Mouse (Mus musculus): ENCODE measurements around the gene Tsen2. TPM values are rescaled to one million over a fixed set of nuclear protein-coding genes. Genes with fewer than 3 reads are reported as not detected.

Gene Tsen2
- total and polyA plus RNA-seq, 3 experiments = 8.9 to 14.6 (median 11.5) TPM

- TF ChIP-seq GATA1 (IDR thresholded peaks at IDR 0.05; ENCODE audit: borderline replicate concordance, low read length) = no peak
- TF ChIP-seq GATA2 (IDR thresholded peaks at IDR 0.05; ENCODE audit: borderline replicate concordance, low read depth, low read length) = no peak
- TF ChIP-seq TAL1 (conservative IDR thresholded peaks at IDR 0.05; ENCODE audit: low read depth, low read length) = no peak
- no peak for TF ChIP-seq POLR2AphosphoS5 (IDR thresholded peaks at IDR 0.05; ENCODE audit: insufficient replicate concordance, low read depth, low read length)
- no peak for TF ChIP-seq CTCF (IDR thresholded peaks at IDR 0.05; ENCODE audit: low read depth, low read length)
- no peak overlapping the region for H3K4me3 ChIP-seq (ENCODE audit: low read depth, low read length)
- H3K27me3 ChIP-seq (ENCODE audit: insufficient read depth, low read length) = no peaks in the 10 kb centered on the region
- peaks cover 2% of the 10 kb centered on the region for H3K9me3 ChIP-seq (replicated peaks)
- ATAC-seq (ENCODE audit: extremely low read depth, insufficient number of reproducible peaks, low FRiP score, poor library complexity, severe bottlenecking) (no peak), DNase-seq (ENCODE audit: low spot score) (no peak)
- no peaks in the 10 kb centered on the region for H3K4me1 ChIP-seq (ENCODE audit: insufficient read depth, low read depth, low read length)
- H3K36me3 ChIP-seq (replicated peaks) = peaks cover 98% of the 10 kb centered on the region
These were observed 29.7 kb downstream of the Tsen2 start for GRCm38 (mm10) chr6:115574171-115574570.

- no peaks in the 10 kb centered on the region for H3K9me3 ChIP-seq (replicated peaks)
- H3K4me3 ChIP-seq (ENCODE audit: low read depth, low read length) = no peak overlapping the region
- H3K4me1 ChIP-seq (ENCODE audit: insufficient read depth, low read depth, low read length) = no peaks in the 10 kb centered on the region
- peaks cover 84% of the 10 kb centered on the region for H3K36me3 ChIP-seq (replicated peaks)
- TF ChIP-seq POLR2AphosphoS5 (IDR thresholded peaks at IDR 0.05; ENCODE audit: insufficient replicate concordance, low read depth, low read length) (no peak), TAL1 (conservative IDR thresholded peaks at IDR 0.05; ENCODE audit: low read depth, low read length) (no peak), CTCF (IDR thresholded peaks at IDR 0.05; ENCODE audit: low read depth, low read length) (no peak), GATA1 (IDR thresholded peaks at IDR 0.05; ENCODE audit: borderline replicate concordance, low read length) (no peak), GATA2 (IDR thresholded peaks at IDR 0.05; ENCODE audit: borderline replicate concordance, low read depth, low read length) (no peak)
- DNase-seq (ENCODE audit: low spot score) (no peak), ATAC-seq (ENCODE audit: extremely low read depth, insufficient number of reproducible peaks, low FRiP score, poor library complexity, severe bottlenecking) (no peak)
- no peaks in the 10 kb centered on the region for H3K27me3 ChIP-seq (ENCODE audit: insufficient read depth, low read length)
These were observed 32.9 kb downstream of the Tsen2 start for GRCm38 (mm10) chr6:115577407-115577806.

DNA sequence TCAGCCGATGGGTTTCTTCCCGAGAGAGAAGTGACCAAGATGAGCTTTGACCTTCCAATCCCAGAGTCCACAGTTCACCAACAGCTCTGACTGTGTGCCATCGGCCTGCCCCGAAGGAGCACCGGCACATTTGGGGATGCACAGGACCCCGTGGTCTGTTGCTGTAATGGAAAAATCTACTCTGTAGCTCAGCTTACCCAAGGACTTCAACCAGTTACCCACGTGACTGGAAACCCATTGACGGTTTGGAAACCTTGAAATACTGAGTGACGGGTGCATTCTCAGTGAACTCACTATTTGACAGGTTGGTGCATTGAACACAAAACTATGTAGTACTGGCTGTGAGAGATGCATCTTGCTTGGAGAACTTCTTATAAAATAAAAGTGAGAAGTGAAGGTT lies 33.5 kb downstream of the Tsen2 start:
- Histone ChIP-seq H3K9me3 (replicated peaks) (no peaks in the 10 kb centered on the region), H3K4me1 (ENCODE audit: insufficient read depth, low read depth, low read length) (no peaks in the 10 kb centered on the region), H3K36me3 (replicated peaks) (peaks cover 80% of the 10 kb centered on the region), H3K27me3 (ENCODE audit: insufficient read depth, low read length) (no peaks in the 10 kb centered on the region), H3K4me3 (ENCODE audit: low read depth, low read length) (no peak overlapping the region)
- ATAC-seq (ENCODE audit: extremely low read depth, insufficient number of reproducible peaks, low FRiP score, poor library complexity, severe bottlenecking) = no peak
- no peak for DNase-seq (ENCODE audit: low spot score)
- TF ChIP-seq POLR2AphosphoS5 (IDR thresholded peaks at IDR 0.05; ENCODE audit: insufficient replicate concordance, low read depth, low read length) = no peak
- TF ChIP-seq TAL1 (conservative IDR thresholded peaks at IDR 0.05; ENCODE audit: low read depth, low read length) = no peak
- no peak for TF ChIP-seq CTCF (IDR thresholded peaks at IDR 0.05; ENCODE audit: low read depth, low read length)
- TF ChIP-seq GATA1 (IDR thresholded peaks at IDR 0.05; ENCODE audit: borderline replicate concordance, low read length) = no peak
- no peak for TF ChIP-seq GATA2 (IDR thresholded peaks at IDR 0.05; ENCODE audit: borderline replicate concordance, low read depth, low read length)

- TF ChIP-seq POLR2AphosphoS5 (IDR thresholded peaks at IDR 0.05; ENCODE audit: insufficient replicate concordance, low read depth, low read length) = no peak
- TF ChIP-seq TAL1 (conservative IDR thresholded peaks at IDR 0.05; ENCODE audit: low read depth, low read length) = no peak
- TF ChIP-seq GATA2 (IDR thresholded peaks at IDR 0.05; ENCODE audit: borderline replicate concordance, low read depth, low read length) = no peak
- TF ChIP-seq CTCF (IDR thresholded peaks at IDR 0.05; ENCODE audit: low read depth, low read length) = no peak
- TF ChIP-seq GATA1 (IDR thresholded peaks at IDR 0.05; ENCODE audit: borderline replicate concordance, low read length) = no peak
- H3K4me1 ChIP-seq (ENCODE audit: insufficient read depth, low read depth, low read length) = peaks cover 13% of the 10 kb centered on the region
- ATAC-seq (ENCODE audit: extremely low read depth, insufficient number of reproducible peaks, low FRiP score, poor library complexity, severe bottlenecking) (no peak), DNase-seq (ENCODE audit: low spot score) (no peak)
- H3K4me3 ChIP-seq (ENCODE audit: low read depth, low read length) = no peak overlapping the region
- no peaks in the 10 kb centered on the region for H3K9me3 ChIP-seq (replicated peaks)
- peaks cover 57% of the 10 kb centered on the region for H3K36me3 ChIP-seq (replicated peaks)
- H3K27me3 ChIP-seq (ENCODE audit: insufficient read depth, low read length) = no peaks in the 10 kb centered on the region
These were observed 36.3 kb downstream of the Tsen2 start for GRCm38 (mm10) chr6:115580810-115581209.

- H3K36me3 ChIP-seq (replicated peaks) = peaks cover 40% of the 10 kb centered on the region
- H3K4me1 ChIP-seq (ENCODE audit: insufficient read depth, low read depth, low read length) = peaks cover 13% of the 10 kb centered on the region
- DNase-seq (ENCODE audit: low spot score) = no peak
- H3K4me3 ChIP-seq (ENCODE audit: low read depth, low read length) = no peak overlapping the region
- H3K9me3 ChIP-seq (replicated peaks) = no peaks in the 10 kb centered on the region
- ATAC-seq (ENCODE audit: extremely low read depth, insufficient number of reproducible peaks, low FRiP score, poor library complexity, severe bottlenecking) = no peak
- H3K27me3 ChIP-seq (ENCODE audit: insufficient read depth, low read length) = no peaks in the 10 kb centered on the region
- TF ChIP-seq TAL1 (conservative IDR thresholded peaks at IDR 0.05; ENCODE audit: low read depth, low read length) (no peak), GATA1 (IDR thresholded peaks at IDR 0.05; ENCODE audit: borderline replicate concordance, low read length) (no peak), GATA2 (IDR thresholded peaks at IDR 0.05; ENCODE audit: borderline replicate concordance, low read depth, low read length) (no peak), CTCF (IDR thresholded peaks at IDR 0.05; ENCODE audit: low read depth, low read length) (no peak), POLR2AphosphoS5 (IDR thresholded peaks at IDR 0.05; ENCODE audit: insufficient replicate concordance, low read depth, low read length) (no peak)
These were observed 38.1 kb downstream of the Tsen2 start for GRCm38 (mm10) chr6:115582328-115583115.

- Histone ChIP-seq H3K4me1 (ENCODE audit: insufficient read depth, low read depth, low read length) (peaks cover 15% of the 10 kb centered on the region), H3K36me3 (replicated peaks) (peaks cover 30% of the 10 kb centered on the region), H3K4me3 (ENCODE audit: low read depth, low read length) (no peak overlapping the region), H3K27me3 (ENCODE audit: insufficient read depth, low read length) (no peaks in the 10 kb centered on the region; the same call in 1 of the 2 replicates), H3K9me3 (replicated peaks) (no peaks in the 10 kb centered on the region)
- no peak for ATAC-seq (ENCODE audit: extremely low read depth, insufficient number of reproducible peaks, low FRiP score, poor library complexity, severe bottlenecking)
- TF ChIP-seq GATA2 (IDR thresholded peaks at IDR 0.05; ENCODE audit: borderline replicate concordance, low read depth, low read length) (no peak), POLR2AphosphoS5 (IDR thresholded peaks at IDR 0.05; ENCODE audit: insufficient replicate concordance, low read depth, low read length) (no peak), TAL1 (conservative IDR thresholded peaks at IDR 0.05; ENCODE audit: low read depth, low read length) (no peak), CTCF (IDR thresholded peaks at IDR 0.05; ENCODE audit: low read depth, low read length) (no peak), GATA1 (IDR thresholded peaks at IDR 0.05; ENCODE audit: borderline replicate concordance, low read length) (no peak)
- DNase-seq (ENCODE audit: low spot score) = no peak
These were observed 39.1 kb downstream of the Tsen2 start for GRCm38 (mm10) chr6:115583430-115584125.

Measured in G1E (cell line).